28 mouse cellular contexts compared by ENCODE assay signal in genomic region chr10:58648787-58649186, GRCm38 (mm10). TPM values are rescaled to one million over a fixed set of nuclear protein-coding genes. Genes with fewer than 3 reads are reported as not detected.
DNase-seq lines count a peak whose midpoint lies in the region; ATAC-seq and TF ChIP-seq lines count a peak whose summit lies in the region.
"Had no signal": no experiment of that assay in that cellular context is flagged by ENCODE, and none has a peak within 500 bp of the region (broad histone marks: within the 10 kb centered on the region; RNA-seq: fewer than 3 reads in every experiment).

No protein-coding gene starts in this region.

- H3K4me2 ChIP-seq in hindbrain, postnatal 0 days (ENCODE audit: low read depth, low read length) = no peak overlapping the region
- no peak overlapping the region for H3K4me2 ChIP-seq in hindbrain, embryonic 16.5 days (ENCODE audit: low read length)
- H3K4me2 ChIP-seq: embryonic facial prominence, embryonic 12.5 days; embryonic facial prominence, embryonic 15.5 days; heart, embryonic 12.5 days; heart, embryonic 15.5 days; hindbrain, embryonic 14.5 days had no signal

- peak; percentile 30 for TF ChIP-seq CTCF in hindbrain, postnatal 0 days (IDR thresholded peaks at IDR 0.05; ENCODE audit: low read depth)
- peak; percentile 53 for TF ChIP-seq CTCF in layer of hippocampus, adult 2 months (conservative IDR thresholded peaks at IDR 0.05)
- TF ChIP-seq CTCF in E14TG2a.4 (conservative IDR thresholded peaks at IDR 0.05; ENCODE audit: low read length) = peak; percentile 15

- no peak for DNase-seq in hindbrain, postnatal 0 days (ENCODE audit: low spot score)
- DNase-seq in layer of hippocampus, adult 2 months (ENCODE audit: low spot score in 2 of 2) = no peak
- no peak for DNase-seq in layer of hippocampus, adult 8-10 months (ENCODE audit: low spot score in 2 of 2)
- DNase-seq in retina, embryonic 14.5 days (ENCODE audit: low spot score) = peak; percentile 10
- no peak for DNase-seq in c-Kit-positive CD71-positive TER-119-positive erythroid progenitor cells, embryonic 14.5 days (ENCODE audit: low spot score)
- DNase-seq in yolk sac, embryonic 10.5 days (ENCODE audit: low spot score) = no peak
- DNase-seq: adrenal gland, adult 8-10 months; adrenal gland, postnatal 25 days; cerebellum, adult 11 months; cerebellum, adult 8-10 months; cerebellum, postnatal 14 days; forebrain, postnatal 0 days; gastrocnemius, adult 2 months; gastrocnemius, postnatal 14 days; heart, adult 11 months; heart, postnatal 10 days; heart, postnatal 4 days had no signal

- no peaks in the 10 kb centered on the region for H3K9me3 ChIP-seq in hindbrain, postnatal 0 days (ENCODE audit: low read length)
- H3K9me3 ChIP-seq in hindbrain, embryonic 16.5 days (ENCODE audit: control insufficient read depth, low read length) = no peaks in the 10 kb centered on the region
- peaks cover 3% of the 10 kb centered on the region; the same call in 1 of the 2 replicates for H3K9me3 ChIP-seq in E14TG2a.4 (ENCODE audit: low read length)
- H3K9me3 ChIP-seq: embryonic facial prominence, embryonic 12.5 days; embryonic facial prominence, embryonic 15.5 days; heart, embryonic 12.5 days; heart, embryonic 15.5 days had no signal

- WGBS in hindbrain, postnatal 0 days = 62% methylated on average over 5 of the region's 5 CpGs
- WGBS in hindbrain, embryonic 16.5 days = 65% methylated on average over 5 of the region's 5 CpGs

- no peak overlapping the region for H3K4me3 ChIP-seq in hindbrain, postnatal 0 days (ENCODE audit: low read length)
- H3K4me3 ChIP-seq in hindbrain, embryonic 16.5 days (ENCODE audit: low read length) = no peak overlapping the region
- H3K4me3 ChIP-seq in layer of hippocampus, adult 2 months = no peak overlapping the region
- no peak overlapping the region for H3K4me3 ChIP-seq in E14TG2a.4 (replicated peaks; ENCODE audit: low read length)
- H3K4me3 ChIP-seq: embryonic facial prominence, embryonic 12.5 days; embryonic facial prominence, embryonic 15.5 days; gastrocnemius, adult 2 months; heart, embryonic 12.5 days; heart, embryonic 15.5 days had no signal

- no peaks in the 10 kb centered on the region for H3K36me3 ChIP-seq in hindbrain, postnatal 0 days (ENCODE audit: insufficient read depth, low read length)
- no peaks in the 10 kb centered on the region for H3K36me3 ChIP-seq in hindbrain, embryonic 16.5 days (ENCODE audit: control insufficient read depth, insufficient read depth, low read length)
- no peaks in the 10 kb centered on the region for H3K36me3 ChIP-seq in E14TG2a.4 (ENCODE audit: insufficient read depth, low read length)
- H3K36me3 ChIP-seq: embryonic facial prominence, embryonic 12.5 days; embryonic facial prominence, embryonic 15.5 days; heart, embryonic 12.5 days; heart, embryonic 15.5 days had no signal

- no peak for ATAC-seq in hindbrain, postnatal 0 days
- no peak for ATAC-seq in hindbrain, embryonic 16.5 days
- ATAC-seq: activated CD4-positive, CD25-positive, alpha-beta regulatory T cell, adult 4 months; CD4-positive, CD25-positive, alpha-beta regulatory T cell, adult 4 months; forebrain, embryonic 14.5 days; forebrain, postnatal 0 days had no signal

- no peak overlapping the region for H3K27ac ChIP-seq in hindbrain, postnatal 0 days
- H3K27ac ChIP-seq in hindbrain, embryonic 16.5 days (ENCODE audit: low read depth, low read length) = no peak overlapping the region
- H3K27ac ChIP-seq in layer of hippocampus, adult 2 months = no peak overlapping the region
- H3K27ac ChIP-seq: embryonic facial prominence, embryonic 12.5 days; embryonic facial prominence, embryonic 15.5 days; gastrocnemius, adult 2 months; heart, embryonic 15.5 days; hindbrain, embryonic 14.5 days had no signal

- peaks cover 6% of the 10 kb centered on the region; the same call in 1 of the 2 replicates for H3K4me1 ChIP-seq in hindbrain, postnatal 0 days (ENCODE audit: insufficient read depth, low read length)
- H3K4me1 ChIP-seq in hindbrain, embryonic 16.5 days (ENCODE audit: control insufficient read depth, insufficient read depth, low read depth, low read length) = peaks cover 17% of the 10 kb centered on the region
- H3K4me1 ChIP-seq in E14TG2a.4 (replicated peaks; ENCODE audit: low read depth, low read length) = peaks cover 22% of the 10 kb centered on the region

- no peaks in the 10 kb centered on the region for H3K27me3 ChIP-seq in hindbrain, postnatal 0 days (ENCODE audit: insufficient read depth, low read length)
- no peaks in the 10 kb centered on the region for H3K27me3 ChIP-seq in hindbrain, embryonic 16.5 days (replicated peaks; ENCODE audit: control insufficient read depth, insufficient read depth, low read length)
- peaks cover 16% of the 10 kb centered on the region for H3K27me3 ChIP-seq in E14TG2a.4 (ENCODE audit: insufficient read depth, low read length)
- H3K27me3 ChIP-seq: embryonic facial prominence, embryonic 12.5 days; embryonic facial prominence, embryonic 15.5 days; heart, embryonic 12.5 days; heart, embryonic 15.5 days had no signal

- H3K9ac ChIP-seq in hindbrain, postnatal 0 days (replicated peaks; ENCODE audit: low read length) = no peak overlapping the region
- no peak overlapping the region for H3K9ac ChIP-seq in hindbrain, embryonic 16.5 days (ENCODE audit: low read depth, low read length)
- H3K9ac ChIP-seq: embryonic facial prominence, embryonic 12.5 days; embryonic facial prominence, embryonic 15.5 days; forebrain, postnatal 0 days; heart, embryonic 12.5 days; heart, embryonic 15.5 days; hindbrain, embryonic 14.5 days had no signal

RNA-seq across cellular contexts. Expression of gene Edar, which starts 26.7 kb away (rescaled TPM):
- 0.11 and 0.16 TPM in 2 replicates for total RNA-seq in hindbrain, postnatal 0 days (2014; rRNA removed)
- polyA plus RNA-seq in hindbrain, postnatal 0 days (2015; fragmentation: Nextera tagmentation; extraction: Ambion mirVana) = 0.08 TPM in 2 replicates
- polyA plus RNA-seq in hindbrain, embryonic 16.5 days (2015; fragmentation: Nextera tagmentation; extraction: Ambion mirVana) = 0.15 and 0.56 TPM in 2 replicates
- under 1 TPM; 0.13 to 0.15 TPM for total RNA-seq in layer of hippocampus, adult 2 months (2021)
- total RNA-seq in layer of hippocampus, adult 8-10 months (2022) = under 1 TPM in 3 of 4 experiments, not detected in 1; 0.12 to 0.35 (median 0.16) TPM
- polyA plus RNA-seq: C2C12; CD4-positive, CD25-positive, alpha-beta regulatory T cell, adult 4 months; heart, embryonic 12.5 days had no signal
